Mouse (Mus musculus): ENCODE results near the gene Pum2. TPM values are rescaled to one million over a fixed set of nuclear protein-coding genes. Genes with fewer than 3 reads are reported as not detected.

Pum2 gene
- total and polyA plus RNA-seq, 3 experiments: 62.9 to 140 (median 87.8) TPM

- peaks cover 0 to 2% of the 10 kb centered on the region in 2 experiments; a peak in 1 of 4 replicates for H3K36me3 ChIP-seq (ENCODE audit: control insufficient read depth in 1 of 2, insufficient read depth in 2 of 2, low read length in 2 of 2)
- H3K27me3 ChIP-seq (ENCODE audit: control insufficient read depth in 1 of 2, insufficient read depth in 2 of 2, low read length in 2 of 2): no peaks in the 10 kb centered on the region
- no peaks in the 10 kb centered on the region for H3K79me2 ChIP-seq (ENCODE audit: control insufficient read depth, insufficient read depth, low read length, poor library complexity)
- no peak for DNase-seq (ENCODE audit: low read depth, low spot score)
- peaks cover 2% of the 10 kb centered on the region in 2 experiments; a peak in 3 of 4 replicates for H3K4me1 ChIP-seq (ENCODE audit: control insufficient read depth in 1 of 2, insufficient read depth in 2 of 2, low read length in 2 of 2)
- H3K9ac ChIP-seq (ENCODE audit: control insufficient read depth, low read depth, low read length, poor library complexity, severe bottlenecking): no peak overlapping the region
- no peaks in the 10 kb centered on the region for H3K9me3 ChIP-seq (replicated peaks; ENCODE audit: insufficient read depth, low read length)
- H3K27ac ChIP-seq (ENCODE audit: control insufficient read depth, low read depth, low read length): no peak overlapping the region
- no peak for TF ChIP-seq TCF12 (IDR thresholded peaks at IDR 0.05; ENCODE audit: low read depth, low read length)
- no peak for TF ChIP-seq NELFE (IDR thresholded peaks at IDR 0.05; ENCODE audit: low read depth, low read length)
- TF ChIP-seq E2F4 (IDR thresholded peaks at IDR 0.05; ENCODE audit: borderline replicate concordance, low read depth, low read length): no peak
- no peak for TF ChIP-seq POLR2AphosphoS5 (IDR thresholded peaks at IDR 0.05; ENCODE audit: borderline replicate concordance, low read depth, low read length)
- no peak for TF ChIP-seq HCFC1 (IDR thresholded peaks at IDR 0.05; ENCODE audit: low read depth, low read length)
- TF ChIP-seq NRF1 (IDR thresholded peaks at IDR 0.05; ENCODE audit: insufficient read depth, low read depth, low read length, poor library complexity, severe bottlenecking): no peak
- no peak for TF ChIP-seq MYC (IDR thresholded peaks at IDR 0.05; ENCODE audit: low read depth, low read length)
- no peak for TF ChIP-seq USF2 (IDR thresholded peaks at IDR 0.05; ENCODE audit: borderline replicate concordance in 1 of 2, insufficient read depth in 1 of 2, low read depth in 1 of 2, low read length in 2 of 2)
- TF ChIP-seq RCOR1 (IDR thresholded peaks at IDR 0.05; ENCODE audit: low read depth, low read length): no peak
- no peak for TF ChIP-seq ZNF384 (IDR thresholded peaks at IDR 0.05; ENCODE audit: low read depth, low read length)
- TF ChIP-seq EP300 (IDR thresholded peaks at IDR 0.05; ENCODE audit: low read depth in 1 of 2, low read length in 2 of 2): no peak
- no peak for TF ChIP-seq ZMIZ1 (IDR thresholded peaks at IDR 0.05; ENCODE audit: low read depth, low read length)
- H3K4me3 ChIP-seq (ENCODE audit: control insufficient read depth in 1 of 2, insufficient read depth in 1 of 2, low read depth in 2 of 2, low read length in 2 of 2): no peak overlapping the region
Measured at GRCm38 (mm10) chr12:8657116-8657515, 16.8 kb upstream of the Pum2 start.

GRCm38 (mm10) chr12:8657629-8658366, 16.1 kb upstream of the Pum2 start:
- H3K9me3 ChIP-seq (replicated peaks; ENCODE audit: insufficient read depth, low read length): no peaks in the 10 kb centered on the region
- H3K4me1 ChIP-seq (ENCODE audit: control insufficient read depth in 1 of 2, insufficient read depth in 2 of 2, low read length in 2 of 2): peaks cover 3 to 7% of the 10 kb centered on the region in 2 experiments; a peak in 3 of 4 replicates
- no peak for DNase-seq (ENCODE audit: low read depth, low spot score)
- no peak overlapping the region for H3K4me3 ChIP-seq (ENCODE audit: control insufficient read depth in 1 of 2, insufficient read depth in 1 of 2, low read depth in 2 of 2, low read length in 2 of 2)
- H3K27me3 ChIP-seq (ENCODE audit: control insufficient read depth in 1 of 2, insufficient read depth in 2 of 2, low read length in 2 of 2): no peaks in the 10 kb centered on the region
- TF ChIP-seq SMC3 (IDR thresholded peaks at IDR 0.05; ENCODE audit: low read depth, low read length) (no peak), ZC3H11A (IDR thresholded peaks at IDR 0.05; ENCODE audit: low read depth, low read length) (no peak)
- H3K36me3 ChIP-seq (ENCODE audit: control insufficient read depth in 1 of 2, insufficient read depth in 2 of 2, low read length in 2 of 2): peaks cover 0 to 6% of the 10 kb centered on the region in 2 experiments; a peak in 2 of 4 replicates
- H3K27ac ChIP-seq (ENCODE audit: control insufficient read depth, low read depth, low read length): no peak overlapping the region
- no peaks in the 10 kb centered on the region for H3K79me2 ChIP-seq (ENCODE audit: control insufficient read depth, insufficient read depth, low read length, poor library complexity)
- H3K9ac ChIP-seq (ENCODE audit: control insufficient read depth, low read depth, low read length, poor library complexity, severe bottlenecking): no peak overlapping the region

All from MEL (cell line).